Mouse (Mus musculus) myocyte (in vitro differentiated cells): ENCODE data around the gene Cntrob.

Source experiments
- CEBPB ChIP-seq: IDR thresholded peaks from 2 replicates; pipeline ENCODE4 v1.6.1; 2011; ENCODE audit warnings: mild to moderate bottlenecking, moderate library complexity; ENCODE audit not compliant: poor library complexity, insufficient read depth, severe bottlenecking
- MYOD1 ChIP-seq, 3 experiments: IDR thresholded peaks; one replicate each; pipeline ENCODE4 v1.6.1; 2011; ENCODE audit warnings: control low read depth in 2 of 3, low read depth in 2 of 3, mild to moderate bottlenecking in 2 of 3, moderate library complexity in 1 of 3; ENCODE audit not compliant: insufficient read length in 2 of 3, control insufficient read depth in 1 of 3
- POLR2A ChIP-seq: IDR thresholded peaks from one replicate; pipeline ENCODE4 v1.6.1; 2011; ENCODE audit warnings: low read depth, mild to moderate bottlenecking, control low read depth, moderate library complexity; ENCODE audit not compliant: insufficient read length
- POLR2AphosphoS2 ChIP-seq: IDR thresholded peaks from one replicate; pipeline ENCODE4 v1.6.1; 2011; ENCODE audit warnings: low read depth, control low read depth; ENCODE audit not compliant: insufficient read length
- USF1 ChIP-seq: IDR thresholded peaks from one replicate; pipeline ENCODE4 v1.6.1; 2011; ENCODE audit warnings: low read depth, mild to moderate bottlenecking, control low read depth, moderate library complexity

- no peak for TF ChIP-seq POLR2A
- no peak for TF ChIP-seq USF1
- no peak for TF ChIP-seq POLR2AphosphoS2
- no peak for TF ChIP-seq CEBPB
- no peak for TF ChIP-seq MYOD1 (IDR thresholded peaks at IDR 0.05; ENCODE audit: control insufficient read depth in 1 of 3, insufficient read length in 2 of 3, low read depth in 2 of 3)
Measured at GRCm38 (mm10) chr11:69269575-69269974, 54.0 kb downstream of the Cntrob start.
